18 mouse cellular contexts compared by ENCODE assay signal in genomic region chr8:87671209-87671970, GRCm38 (mm10).
A peak's percentile ranks its signal among the peaks of the same experiment; 100 is the strongest.
DNase-seq lines count a peak whose midpoint lies in the region; ATAC-seq and TF ChIP-seq lines count a peak whose summit lies in the region.
"Had no signal": no experiment of that assay in that cellular context is flagged by ENCODE, and none has a peak within 500 bp of the region (broad histone marks: within the 10 kb centered on the region; RNA-seq: fewer than 3 reads in every experiment).

No protein-coding gene starts in this region.

- no peak overlapping the region for H3K4me2 ChIP-seq in forebrain, embryonic 15.5 days (replicated peaks)
- no peak overlapping the region for H3K4me2 ChIP-seq in forebrain, postnatal 0 days (ENCODE audit: low read depth)
- H3K4me2 ChIP-seq in neural tube, embryonic 11.5 days (ENCODE audit: low read depth) = no peak overlapping the region
- H3K4me2 ChIP-seq in neural tube, embryonic 15.5 days = no peak overlapping the region
- H3K4me2 ChIP-seq in neural tube, embryonic 14.5 days (ENCODE audit: low read depth, low read length) = no peak overlapping the region
- H3K4me2 ChIP-seq in heart, embryonic 12.5 days = no peak overlapping the region

- TF ChIP-seq CTCF in forebrain, postnatal 0 days (IDR thresholded peaks at IDR 0.05; ENCODE audit: low read depth) = no peak

- no peak overlapping the region for H3K4me3 ChIP-seq in forebrain, embryonic 15.5 days
- H3K4me3 ChIP-seq in forebrain, postnatal 0 days (ENCODE audit: low read depth, low read length) = no peak overlapping the region
- no peak overlapping the region for H3K4me3 ChIP-seq in neural tube, embryonic 11.5 days (ENCODE audit: low read depth, low read length)
- H3K4me3 ChIP-seq in neural tube, embryonic 15.5 days (replicated peaks) = no peak overlapping the region
- no peak overlapping the region for H3K4me3 ChIP-seq in neural tube, embryonic 14.5 days (ENCODE audit: low read depth, low read length)
- no peak overlapping the region for H3K4me3 ChIP-seq in heart, embryonic 12.5 days
- H3K4me3 ChIP-seq: heart, embryonic 10.5 days had no signal

- H3K9me3 ChIP-seq in forebrain, embryonic 15.5 days = no peaks in the 10 kb centered on the region
- H3K9me3 ChIP-seq in forebrain, postnatal 0 days (ENCODE audit: low read length) = no peaks in the 10 kb centered on the region
- no peaks in the 10 kb centered on the region for H3K9me3 ChIP-seq in neural tube, embryonic 11.5 days (ENCODE audit: control insufficient read depth, low read length)
- H3K9me3 ChIP-seq in neural tube, embryonic 15.5 days (replicated peaks) = no peaks in the 10 kb centered on the region
- no peaks in the 10 kb centered on the region for H3K9me3 ChIP-seq in neural tube, embryonic 14.5 days (ENCODE audit: control insufficient read depth, low read length)
- no peaks in the 10 kb centered on the region for H3K9me3 ChIP-seq in heart, embryonic 12.5 days (replicated peaks)
- H3K9me3 ChIP-seq: heart, embryonic 10.5 days had no signal

- peaks cover 58% of the 10 kb centered on the region for H3K4me1 ChIP-seq in forebrain, embryonic 15.5 days
- peaks cover 19% of the 10 kb centered on the region for H3K4me1 ChIP-seq in forebrain, postnatal 0 days (ENCODE audit: insufficient read depth)
- H3K4me1 ChIP-seq in neural tube, embryonic 11.5 days (ENCODE audit: control insufficient read depth, insufficient read depth, low read length) = no peaks in the 10 kb centered on the region; the same call in 1 of the 2 replicates
- peaks cover 50% of the 10 kb centered on the region for H3K4me1 ChIP-seq in neural tube, embryonic 15.5 days
- H3K4me1 ChIP-seq in neural tube, embryonic 14.5 days (ENCODE audit: control insufficient read depth, insufficient read depth, low read length) = peaks cover 35% of the 10 kb centered on the region
- no peaks in the 10 kb centered on the region for H3K4me1 ChIP-seq in heart, embryonic 12.5 days (replicated peaks)

- ATAC-seq in forebrain, embryonic 15.5 days (replicated peaks) = no peak
- no peak for ATAC-seq in forebrain, postnatal 0 days
- ATAC-seq in neural tube, embryonic 11.5 days (ENCODE audit: insufficient read depth, low FRiP score, low TSS enrichment) = no peak
- ATAC-seq in neural tube, embryonic 15.5 days (ENCODE audit: low FRiP score) = no peak
- no peak for ATAC-seq in neural tube, embryonic 14.5 days (ENCODE audit: low read depth)
- ATAC-seq in heart, embryonic 12.5 days (ENCODE audit: insufficient number of reproducible peaks, low FRiP score) = no peak

- DNase-seq in forebrain, postnatal 0 days = no peak
- no peak for DNase-seq in neural tube, embryonic 11.5 days (ENCODE audit: low spot score)
- DNase-seq in cerebellum, postnatal 10 days = peak; percentile 96 to 97
- DNase-seq in kidney, postnatal 25 days = no peak
- DNase-seq: adrenal gland, postnatal 25 days; gastrocnemius, postnatal 14 days; heart, postnatal 36 days; kidney, adult 11 months; kidney, postnatal 4 days; lung, adult 18-20 months; lung, postnatal 4 days; spleen, adult 18-20 months; thymus, postnatal 25 days had no signal

- H3K27me3 ChIP-seq in forebrain, embryonic 15.5 days = no peaks in the 10 kb centered on the region
- no peaks in the 10 kb centered on the region for H3K27me3 ChIP-seq in forebrain, postnatal 0 days (ENCODE audit: insufficient read depth, low read length)
- no peaks in the 10 kb centered on the region for H3K27me3 ChIP-seq in neural tube, embryonic 11.5 days (ENCODE audit: control insufficient read depth, insufficient read depth, low read length)
- H3K27me3 ChIP-seq in neural tube, embryonic 15.5 days (replicated peaks) = no peaks in the 10 kb centered on the region
- no peaks in the 10 kb centered on the region for H3K27me3 ChIP-seq in neural tube, embryonic 14.5 days (ENCODE audit: control insufficient read depth, insufficient read depth, low read length)
- H3K27me3 ChIP-seq in heart, embryonic 12.5 days (replicated peaks) = no peaks in the 10 kb centered on the region

- 78% methylated on average over 13 of the region's 13 CpGs for WGBS in forebrain, embryonic 15.5 days
- 68% methylated on average over 13 of the region's 13 CpGs for WGBS in forebrain, postnatal 0 days
- WGBS in neural tube, embryonic 11.5 days = 87% methylated on average over 13 of the region's 13 CpGs
- WGBS in neural tube, embryonic 15.5 days = 83% methylated on average over 13 of the region's 13 CpGs
- 82% methylated on average over 13 of the region's 13 CpGs for WGBS in neural tube, embryonic 14.5 days
- 79% methylated on average over 13 of the region's 13 CpGs for WGBS in heart, embryonic 12.5 days

- H3K27ac ChIP-seq in forebrain, embryonic 15.5 days (replicated peaks) = peak overlapping the region; percentile 52; the same call in 1 of the 2 replicates
- no peak overlapping the region for H3K27ac ChIP-seq in forebrain, postnatal 0 days (ENCODE audit: low read depth, low read length)
- H3K27ac ChIP-seq in neural tube, embryonic 11.5 days (ENCODE audit: low read depth, low read length) = 0 out of 2 replicates have a peak overlapping the region, but pooled peaks have one; percentile 34
- H3K27ac ChIP-seq in neural tube, embryonic 15.5 days (replicated peaks) = no peak overlapping the region
- 0 out of 2 replicates have a peak overlapping the region, but pooled peaks have one; percentile 12 for H3K27ac ChIP-seq in neural tube, embryonic 14.5 days (ENCODE audit: low read depth, low read length)
- H3K27ac ChIP-seq in heart, embryonic 12.5 days (ENCODE audit: poor library complexity, severe bottlenecking) = no peak overlapping the region
- H3K27ac ChIP-seq: heart, embryonic 10.5 days had no signal

- no peaks in the 10 kb centered on the region for H3K36me3 ChIP-seq in forebrain, embryonic 15.5 days
- H3K36me3 ChIP-seq in forebrain, postnatal 0 days (ENCODE audit: insufficient read depth) = no peaks in the 10 kb centered on the region
- H3K36me3 ChIP-seq in neural tube, embryonic 11.5 days (ENCODE audit: control insufficient read depth, insufficient read depth, low read length) = no peaks in the 10 kb centered on the region
- no peaks in the 10 kb centered on the region for H3K36me3 ChIP-seq in neural tube, embryonic 15.5 days
- no peaks in the 10 kb centered on the region for H3K36me3 ChIP-seq in neural tube, embryonic 14.5 days (ENCODE audit: control insufficient read depth, insufficient read depth, low read length)
- no peaks in the 10 kb centered on the region for H3K36me3 ChIP-seq in heart, embryonic 12.5 days
- H3K36me3 ChIP-seq: heart, embryonic 10.5 days had no signal

- no peak overlapping the region for H3K9ac ChIP-seq in forebrain, embryonic 15.5 days (replicated peaks)
- no peak overlapping the region for H3K9ac ChIP-seq in forebrain, postnatal 0 days
- no peak overlapping the region for H3K9ac ChIP-seq in neural tube, embryonic 11.5 days (ENCODE audit: low read length)
- H3K9ac ChIP-seq in neural tube, embryonic 15.5 days (replicated peaks) = no peak overlapping the region
- no peak overlapping the region for H3K9ac ChIP-seq in neural tube, embryonic 14.5 days (replicated peaks; ENCODE audit: low read depth, low read length)
- no peak overlapping the region for H3K9ac ChIP-seq in heart, embryonic 12.5 days

Comparison
In these comparisons a context has a peak if more than half of its experiments do, and no peak if none do; other contexts are left out.
1. H3K27ac ChIP-seq: peak in forebrain, embryonic 15.5 days (single experiment), neural tube, embryonic 11.5 days (single experiment) and neural tube, embryonic 14.5 days (single experiment); none in forebrain, postnatal 0 days (single experiment), neural tube, embryonic 15.5 days (single experiment) and heart, embryonic 12.5 days (single experiment).
2. DNase-seq: peak in cerebellum, postnatal 10 days (2 of 2); none in forebrain, postnatal 0 days (single experiment), neural tube, embryonic 11.5 days (single experiment) and kidney, postnatal 25 days (0 of 2).